ENCODE assay signal across 16 mouse cellular contexts in the genomic region with DNA sequence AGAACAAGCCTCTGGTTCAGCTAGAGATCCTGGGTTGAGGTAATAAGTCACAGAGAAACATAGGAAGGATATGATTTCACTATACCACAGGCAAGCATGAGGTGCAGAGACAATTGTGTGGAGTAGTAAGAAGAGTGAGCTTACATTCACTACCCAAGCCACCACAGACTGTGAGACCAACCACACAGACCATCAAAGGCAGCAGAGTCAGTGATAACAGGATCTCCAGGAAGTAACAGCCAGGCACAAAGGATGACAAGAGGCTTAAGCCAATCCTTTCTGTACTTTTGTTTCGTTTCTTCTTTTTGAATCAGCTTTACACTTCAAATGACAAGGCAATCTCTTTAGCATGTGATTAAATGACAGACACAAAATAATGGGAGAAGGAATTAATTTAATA.
"Had no signal": no experiment of that assay in that cellular context is flagged by ENCODE, and none has a peak within 500 bp of the region (broad histone marks: within the 10 kb centered on the region; RNA-seq: fewer than 3 reads in every experiment).

No protein-coding gene starts in this region.

- H3K27ac ChIP-seq: neural tube, embryonic 13.5 days; neural tube, embryonic 15.5 days; stomach, embryonic 15.5 days; stomach, postnatal 0 days had no signal

- H3K4me2 ChIP-seq: neural tube, embryonic 13.5 days; neural tube, embryonic 15.5 days; stomach, embryonic 15.5 days had no signal

- DNase-seq: retina, postnatal 1 day; right cerebral cortex, adult 18-20 months; right cerebral cortex, postnatal 14 days; right cerebral cortex, postnatal 25 days; right cerebral cortex, postnatal 4 days; spleen, adult 18-20 months; thymus, adult 18-20 months; thymus, adult 2 months; thymus, postnatal 14 days; thymus, postnatal 25 days; thymus, postnatal 36 days; thymus, postnatal 4 days had no signal

- H3K4me3 ChIP-seq: neural tube, embryonic 13.5 days; neural tube, embryonic 15.5 days; stomach, embryonic 15.5 days had no signal

- H3K9ac ChIP-seq: neural tube, embryonic 13.5 days; neural tube, embryonic 15.5 days; stomach, embryonic 15.5 days had no signal

- H3K4me1 ChIP-seq: neural tube, embryonic 13.5 days; neural tube, embryonic 15.5 days; stomach, embryonic 15.5 days had no signal

- H3K36me3 ChIP-seq: neural tube, embryonic 13.5 days; neural tube, embryonic 15.5 days; stomach, embryonic 15.5 days had no signal

- H3K9me3 ChIP-seq: neural tube, embryonic 13.5 days; neural tube, embryonic 15.5 days; stomach, embryonic 15.5 days had no signal

- H3K27me3 ChIP-seq: neural tube, embryonic 13.5 days; neural tube, embryonic 15.5 days; stomach, embryonic 15.5 days had no signal
